Mouse (Mus musculus): ENCODE data around the gene Lemd2. TPM values are rescaled to one million over a fixed set of nuclear protein-coding genes. Genes with fewer than 3 reads are reported as not detected.

The Lemd2 gene
- polyA plus RNA-seq, 2 experiments, result 21.2 to 93.5 TPM

DNA sequence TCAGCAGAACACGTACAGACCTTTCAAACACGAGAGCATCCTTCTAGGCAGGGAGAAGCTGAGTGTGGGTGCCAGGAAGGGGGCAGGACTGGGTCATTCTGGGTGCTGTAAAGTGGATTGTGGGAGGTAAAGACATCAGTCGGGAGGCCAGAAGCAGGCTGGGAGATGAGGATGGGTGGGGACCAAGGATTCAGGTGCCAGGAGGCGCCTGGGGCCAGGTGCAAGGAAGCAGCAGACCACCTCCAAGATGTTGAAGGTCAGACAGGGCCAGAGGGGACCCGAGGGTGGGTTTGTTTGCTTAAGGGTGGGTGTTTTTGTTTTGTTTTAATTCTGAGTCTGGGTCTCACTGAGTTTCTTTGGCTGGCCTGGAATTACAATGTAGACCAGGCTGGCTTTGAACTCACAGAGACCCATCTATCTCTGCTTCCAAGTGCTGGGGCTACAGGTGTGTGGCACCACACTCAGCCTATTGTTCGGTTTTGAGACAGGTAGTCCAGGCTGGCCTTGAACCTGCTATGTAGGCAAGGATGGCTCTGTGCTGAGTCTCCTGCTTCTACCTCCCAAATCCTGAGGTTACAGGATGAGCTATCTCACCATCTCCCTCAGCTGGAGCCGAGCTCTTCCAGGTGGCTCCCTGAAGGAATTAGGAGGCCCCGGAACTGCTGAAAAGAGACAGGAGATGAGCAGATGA, 26.3 kb upstream of the Lemd2 start:
- no peak for DNase-seq (ENCODE audit: low spot score)
- Histone ChIP-seq H3K9ac (ENCODE audit: low read depth, low read length, severe bottlenecking) (no peak overlapping the region), H3K36me3 (ENCODE audit: control insufficient read depth, insufficient read depth, low read length) (no peaks in the 10 kb centered on the region), H3K4me2 (replicated peaks; ENCODE audit: low read depth, low read length, severe bottlenecking) (no peak overlapping the region), H3K27ac (replicated peaks; ENCODE audit: low read depth, low read length) (no peak overlapping the region), H3K4me1 (ENCODE audit: control insufficient read depth, insufficient read depth, low read length) (no peaks in the 10 kb centered on the region), H3K9me3 (ENCODE audit: control insufficient read depth, low read length) (no peaks in the 10 kb centered on the region), H3K4me3 (replicated peaks; ENCODE audit: low read length) (no peak overlapping the region), H3K27me3 (ENCODE audit: control insufficient read depth, insufficient read depth, low read length) (no peaks in the 10 kb centered on the region; the same call in 1 of the 2 replicates)
- no peak for ATAC-seq (ENCODE audit: low FRiP score, low read depth)
- WGBS, result 60% methylated on average over 8 of the region's 8 CpGs
- TF ChIP-seq POLR2A (IDR thresholded peaks at IDR 0.05; ENCODE audit: borderline replicate concordance, extremely low read depth, insufficient read depth, insufficient read length), result no peak

DNA sequence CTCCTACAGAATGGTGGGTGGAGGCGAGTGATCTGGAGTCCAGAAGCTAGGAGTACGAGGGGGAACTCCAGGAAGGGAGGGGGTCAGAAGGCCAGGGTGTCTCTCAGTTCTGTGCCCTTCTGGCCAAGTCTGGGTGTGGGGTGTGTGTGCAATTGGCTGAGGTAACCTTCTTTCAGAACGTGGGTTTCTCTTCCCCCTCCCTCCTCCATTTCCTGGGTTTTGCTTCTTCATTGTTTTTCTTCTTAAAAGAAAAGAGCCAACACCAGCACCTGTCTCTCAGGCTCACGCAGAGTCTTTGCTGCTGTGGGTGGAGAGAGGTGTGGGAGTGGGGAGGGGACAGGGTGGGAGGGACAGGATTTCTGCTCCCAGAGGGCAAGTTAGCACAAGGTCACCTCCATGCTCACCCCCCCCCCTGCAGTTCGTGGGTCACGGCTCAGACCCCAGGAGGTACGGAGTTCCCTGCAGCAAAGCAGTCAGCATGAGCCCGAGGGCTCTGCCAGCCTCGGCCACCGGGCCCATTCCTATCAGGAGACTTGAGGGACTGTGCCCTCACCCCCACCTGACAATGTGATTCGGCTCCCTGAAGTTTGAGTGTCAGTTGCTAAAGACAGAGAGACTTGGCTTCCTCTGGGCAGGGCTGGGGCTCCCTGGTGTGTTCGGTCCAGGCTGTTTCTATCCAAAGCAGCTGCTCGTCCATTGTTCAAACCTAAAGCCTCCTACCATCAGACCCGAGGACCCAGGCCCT, 25.6 kb upstream of the Lemd2 start:
- Histone ChIP-seq H3K27ac (replicated peaks; ENCODE audit: low read depth, low read length) (no peak overlapping the region), H3K4me3 (replicated peaks; ENCODE audit: low read length) (no peak overlapping the region), H3K36me3 (ENCODE audit: control insufficient read depth, insufficient read depth, low read length) (no peaks in the 10 kb centered on the region), H3K9me3 (ENCODE audit: control insufficient read depth, low read length) (no peaks in the 10 kb centered on the region), H3K9ac (ENCODE audit: low read depth, low read length, severe bottlenecking) (no peak overlapping the region), H3K4me2 (replicated peaks; ENCODE audit: low read depth, low read length, severe bottlenecking) (no peak overlapping the region), H3K27me3 (ENCODE audit: control insufficient read depth, insufficient read depth, low read length) (no peaks in the 10 kb centered on the region; the same call in 1 of the 2 replicates), H3K4me1 (ENCODE audit: control insufficient read depth, insufficient read depth, low read length) (no peaks in the 10 kb centered on the region)
- TF ChIP-seq POLR2A (IDR thresholded peaks at IDR 0.05; ENCODE audit: borderline replicate concordance, extremely low read depth, insufficient read depth, insufficient read length), result no peak
- ATAC-seq (ENCODE audit: low FRiP score, low read depth), result no peak
- 37% methylated on average over 14 of the region's 14 CpGs for WGBS
- no peak for DNase-seq (ENCODE audit: low spot score)

DNA sequence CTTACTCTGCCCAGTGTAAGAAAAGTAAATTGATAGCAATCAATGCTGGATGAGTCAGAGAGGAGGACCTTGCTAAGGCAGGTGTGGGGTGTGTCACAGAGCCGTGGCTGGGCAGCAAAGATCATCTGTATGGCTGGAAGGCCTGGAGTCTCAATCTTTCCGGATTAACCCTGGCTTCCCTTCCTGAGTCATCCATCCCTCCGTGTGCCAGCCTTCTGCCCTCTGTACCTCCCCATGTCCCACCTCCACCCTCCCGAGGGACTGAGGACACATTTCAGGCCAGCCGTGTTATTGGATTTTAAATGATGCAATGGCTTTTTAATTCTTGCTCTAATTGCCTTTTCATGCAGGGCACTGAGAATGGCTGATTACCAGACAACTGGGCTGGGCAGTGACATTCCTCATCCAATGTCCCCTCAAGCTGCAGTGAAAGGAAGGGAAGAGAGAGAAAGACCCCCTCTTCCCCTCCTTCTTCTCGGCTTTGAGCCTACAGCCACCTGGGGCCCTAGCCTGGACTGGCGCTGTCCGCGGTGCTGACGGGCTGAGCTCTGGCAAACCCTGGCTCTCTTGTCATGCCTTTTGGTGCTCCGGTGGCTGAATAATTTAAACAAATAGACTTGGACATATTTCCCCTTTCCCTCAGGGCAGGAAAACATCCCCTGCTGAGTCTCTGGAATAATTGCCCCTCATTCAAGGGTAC, 24.1 kb upstream of the Lemd2 start:
- DNase-seq (ENCODE audit: low spot score) (peak; percentile 81), ATAC-seq (ENCODE audit: low FRiP score, low read depth) (no peak)
- Histone ChIP-seq H3K4me3 (replicated peaks; ENCODE audit: low read length) (no peak overlapping the region), H3K36me3 (ENCODE audit: control insufficient read depth, insufficient read depth, low read length) (no peaks in the 10 kb centered on the region), H3K4me2 (replicated peaks; ENCODE audit: low read depth, low read length, severe bottlenecking) (no peak overlapping the region), H3K27ac (replicated peaks; ENCODE audit: low read depth, low read length) (no peak overlapping the region), H3K27me3 (ENCODE audit: control insufficient read depth, insufficient read depth, low read length) (no peaks in the 10 kb centered on the region; the same call in 1 of the 2 replicates), H3K9me3 (ENCODE audit: control insufficient read depth, low read length) (no peaks in the 10 kb centered on the region), H3K4me1 (ENCODE audit: control insufficient read depth, insufficient read depth, low read length) (no peaks in the 10 kb centered on the region), H3K9ac (ENCODE audit: low read depth, low read length, severe bottlenecking) (no peak overlapping the region)
- WGBS, result 23% methylated on average over 11 of the region's 11 CpGs
- no peak for TF ChIP-seq POLR2A (IDR thresholded peaks at IDR 0.05; ENCODE audit: borderline replicate concordance, extremely low read depth, insufficient read depth, insufficient read length)

DNA sequence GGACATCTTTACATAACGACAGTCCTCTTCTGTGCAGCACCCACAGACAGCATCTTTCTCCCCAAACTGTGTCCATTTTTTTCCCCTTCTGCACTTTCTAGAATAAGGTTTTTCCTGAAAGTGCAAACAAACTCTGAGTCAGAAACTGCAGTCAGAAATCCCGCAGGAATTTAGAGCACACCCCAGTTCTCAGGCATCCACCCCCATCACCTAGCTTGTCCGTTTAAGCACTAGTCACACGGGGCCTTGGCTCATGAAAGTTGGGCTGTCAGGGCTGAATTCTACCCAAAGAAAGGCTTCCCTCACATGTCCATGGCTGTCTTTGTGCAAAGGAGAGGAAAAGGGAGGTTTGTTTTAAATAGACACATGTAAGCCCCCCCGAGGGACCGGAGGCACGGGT, 23.0 kb upstream of the Lemd2 start:
- Histone ChIP-seq H3K27me3 (ENCODE audit: control insufficient read depth, insufficient read depth, low read length) (no peaks in the 10 kb centered on the region; the same call in 1 of the 2 replicates), H3K9me3 (ENCODE audit: control insufficient read depth, low read length) (no peaks in the 10 kb centered on the region), H3K27ac (replicated peaks; ENCODE audit: low read depth, low read length) (no peak overlapping the region), H3K9ac (ENCODE audit: low read depth, low read length, severe bottlenecking) (no peak overlapping the region), H3K4me1 (ENCODE audit: control insufficient read depth, insufficient read depth, low read length) (no peaks in the 10 kb centered on the region), H3K4me3 (replicated peaks; ENCODE audit: low read length) (no peak overlapping the region), H3K4me2 (replicated peaks; ENCODE audit: low read depth, low read length, severe bottlenecking) (no peak overlapping the region), H3K36me3 (ENCODE audit: control insufficient read depth, insufficient read depth, low read length) (no peaks in the 10 kb centered on the region)
- TF ChIP-seq POLR2A (IDR thresholded peaks at IDR 0.05; ENCODE audit: borderline replicate concordance, extremely low read depth, insufficient read depth, insufficient read length), result no peak
- no peak for DNase-seq (ENCODE audit: low spot score)
- ATAC-seq (ENCODE audit: low FRiP score, low read depth), result no peak
- 65% methylated on average over 7 of the region's 7 CpGs for WGBS

DNA sequence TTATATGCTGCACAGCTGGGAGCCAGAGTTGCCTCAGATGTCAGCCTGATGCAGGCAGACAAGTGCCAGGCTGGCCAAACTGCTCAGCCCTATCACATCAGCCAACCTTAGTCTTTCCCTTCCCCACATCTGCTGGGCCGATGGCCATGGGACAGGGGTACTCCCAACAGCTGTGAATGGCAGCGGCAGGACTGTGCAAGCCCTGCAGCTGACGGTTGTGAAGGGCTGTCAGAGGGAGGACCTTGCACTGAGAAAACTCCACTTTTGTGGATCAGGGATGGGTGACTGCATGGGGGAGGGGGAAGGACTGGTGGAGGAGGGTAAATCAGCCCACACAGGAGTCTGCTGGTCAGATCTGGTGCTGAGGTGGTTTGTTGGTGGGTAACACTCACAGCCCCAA, 22.4 kb upstream of the Lemd2 start:
- TF ChIP-seq POLR2A (IDR thresholded peaks at IDR 0.05; ENCODE audit: borderline replicate concordance, extremely low read depth, insufficient read depth, insufficient read length), result no peak
- 19% methylated on average over 3 of the region's 3 CpGs for WGBS
- no peak for DNase-seq (ENCODE audit: low spot score)

More for the DNA sequence above, 22.4 kb upstream of the Lemd2 start:
- no peak overlapping the region for H3K27ac ChIP-seq (replicated peaks; ENCODE audit: low read depth, low read length)
- no peaks in the 10 kb centered on the region for H3K9me3 ChIP-seq (ENCODE audit: control insufficient read depth, low read length)
- no peaks in the 10 kb centered on the region for H3K4me1 ChIP-seq (ENCODE audit: control insufficient read depth, insufficient read depth, low read length)
- H3K4me2 ChIP-seq (replicated peaks; ENCODE audit: low read depth, low read length, severe bottlenecking), result no peak overlapping the region
- H3K36me3 ChIP-seq (ENCODE audit: control insufficient read depth, insufficient read depth, low read length), result no peaks in the 10 kb centered on the region
- ATAC-seq (ENCODE audit: low FRiP score, low read depth), result no peak
- no peaks in the 10 kb centered on the region; the same call in 1 of the 2 replicates for H3K27me3 ChIP-seq (ENCODE audit: control insufficient read depth, insufficient read depth, low read length)
- H3K9ac ChIP-seq (ENCODE audit: low read depth, low read length, severe bottlenecking), result no peak overlapping the region
- H3K4me3 ChIP-seq (replicated peaks; ENCODE audit: low read length), result no peak overlapping the region
